Mouse (Mus musculus) kidney, embryonic 15.5 days (tissue): ENCODE data around the gene Tmf1. TPM values are rescaled to one million over a fixed set of nuclear protein-coding genes. Genes with fewer than 3 reads are reported as not detected.
A peak's percentile ranks its signal among the peaks of the same experiment; 100 is the strongest.

Experiments used
- ATAC-seq: fragments of 200-750 bp; cut with Nextera tagmentation; replicated peaks from 2 replicates; pipeline ENCODE4 v1.8.0; 2017; ENCODE audit warnings: moderate TSS enrichment; ENCODE audit not compliant: low FRiP score
- H3K27ac ChIP-seq: fragments of 300-500 bp; sonication (generic); 2 replicates; pipeline ENCODE4 v1.5.1; 2015; ENCODE audit warnings: mild to moderate bottlenecking, inconsistent platforms
- H3K27me3 ChIP-seq: fragments of 300-500 bp; sonication (generic); 2 replicates; pipeline ENCODE4 v1.6.1; 2015; ENCODE audit warnings: inconsistent platforms
- H3K36me3 ChIP-seq: fragments of 300-500 bp; sonication (generic); 2 replicates; pipeline ENCODE4 v1.6.1; 2015; ENCODE audit warnings: inconsistent platforms
- H3K4me1 ChIP-seq: fragments of 300-500 bp; sonication (generic); 2 replicates; pipeline ENCODE4 v1.6.1; 2015; ENCODE audit warnings: inconsistent platforms
- H3K4me2 ChIP-seq: fragments of 300-500 bp; sonication (generic); 2 replicates; pipeline ENCODE4 v1.6.1; 2015; ENCODE audit warnings: moderate library complexity, mild to moderate bottlenecking, inconsistent platforms
- H3K4me3 ChIP-seq: fragments of 300-500 bp; sonication (generic); replicated peaks from 2 replicates; pipeline ENCODE4 v1.5.1; 2015; ENCODE audit warnings: mild to moderate bottlenecking, inconsistent platforms
- H3K9ac ChIP-seq: fragments of 300-500 bp; sonication (generic); 2 replicates; pipeline ENCODE4 v1.6.1; 2015; ENCODE audit warnings: mild to moderate bottlenecking, inconsistent platforms
- H3K9me3 ChIP-seq: fragments of 300-500 bp; sonication (generic); replicated peaks from 2 replicates; pipeline ENCODE4 v1.6.1; 2016; ENCODE audit warnings: inconsistent platforms
- WGBS: fragments of 180-500 bp; shearing (Covaris S2); methylation state at CpG from one replicate; pipeline ENCODE4 v1.1.7; 2015; ENCODE audit warnings: mixed read lengths; 5-methylcytosine and 5-hydroxymethylcytosine counted together
- polyA plus RNA-seq: library from polyadenylated mRNA; unstranded; fragments of >200 nt; fragmentation: Nextera tagmentation; extraction: Ambion mirVana; gene quantifications from 2 replicates; pipeline ENCODE4 v1.2.1, GENCODE M21; 2015

The Tmf1 gene
- polyA plus RNA-seq, 1 experiment from 2014 or later: 34.7 TPM

DNA sequence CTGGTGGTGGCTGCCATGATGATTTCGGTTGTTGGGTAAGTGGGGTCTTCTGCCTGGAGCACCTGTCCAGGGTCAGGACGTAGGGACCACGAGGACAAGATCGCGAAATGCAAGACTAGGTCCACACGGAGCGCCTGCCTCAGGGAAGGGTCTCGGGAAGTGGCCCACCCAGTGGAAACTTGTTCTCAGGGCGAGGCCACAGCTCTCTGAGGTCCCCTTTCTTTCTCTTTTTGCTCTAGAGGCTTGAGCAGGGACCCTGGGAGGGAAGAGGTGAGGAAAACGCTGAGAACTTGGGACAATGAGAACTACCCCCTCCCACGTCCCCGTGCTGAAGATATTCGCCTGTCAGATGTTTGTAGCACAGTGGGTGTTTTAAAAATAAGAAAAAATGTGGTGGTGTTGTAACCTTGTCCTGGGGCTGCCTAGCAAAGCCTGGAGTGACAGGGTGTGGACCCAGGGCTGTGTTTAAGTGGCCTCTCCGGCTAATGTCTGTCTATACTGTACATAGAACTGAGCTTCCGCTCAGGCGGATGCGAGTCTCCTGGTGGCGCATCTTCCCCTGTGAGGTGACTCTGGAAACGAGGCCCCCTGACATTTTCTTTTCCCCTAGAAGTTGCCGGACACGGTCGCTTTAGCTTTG, 32.2 kb upstream of the Tmf1 start:
- no peaks in the 10 kb centered on the region for H3K9me3 ChIP-seq
- WGBS: 1% methylated on average over 22 of the region's 22 CpGs
- ATAC-seq: peak; percentile 67
- peaks cover 34% of the 10 kb centered on the region for H3K4me1 ChIP-seq
- no peaks in the 10 kb centered on the region for H3K27me3 ChIP-seq
- H3K9ac ChIP-seq: peak overlapping the region; percentile 68
- peak overlapping the region; percentile 76 for H3K4me3 ChIP-seq
- H3K4me2 ChIP-seq: peak overlapping the region; percentile 80
- peak overlapping the region; percentile 68 for H3K27ac ChIP-seq
- peaks cover 11% of the 10 kb centered on the region for H3K36me3 ChIP-seq

GRCm38 (mm10) chr6:97210191-97210961, 31.5 kb upstream of the Tmf1 start, which contains the start of gene Arl6ip5:
Gene Arl6ip5, plus strand, starts transcription at chr6:97210689.
- Histone ChIP-seq H3K4me2 (peak within 1 kb of the TSS; percentile 80), H3K4me1 (peaks cover 34% of the 10 kb centered on the region), H3K27me3 (no peaks in the 10 kb centered on the region), H3K9ac (peak within 1 kb of the TSS; percentile 68), H3K36me3 (peaks cover 9% of the 10 kb centered on the region), H3K4me3 (peak within 1 kb of the TSS; percentile 76), H3K27ac (peak within 1 kb of the TSS; percentile 68), H3K9me3 (no peaks in the 10 kb centered on the region)
- peak; percentile 66 for ATAC-seq
- WGBS: 10% methylated on average over 32 of the region's 32 CpGs

DNA sequence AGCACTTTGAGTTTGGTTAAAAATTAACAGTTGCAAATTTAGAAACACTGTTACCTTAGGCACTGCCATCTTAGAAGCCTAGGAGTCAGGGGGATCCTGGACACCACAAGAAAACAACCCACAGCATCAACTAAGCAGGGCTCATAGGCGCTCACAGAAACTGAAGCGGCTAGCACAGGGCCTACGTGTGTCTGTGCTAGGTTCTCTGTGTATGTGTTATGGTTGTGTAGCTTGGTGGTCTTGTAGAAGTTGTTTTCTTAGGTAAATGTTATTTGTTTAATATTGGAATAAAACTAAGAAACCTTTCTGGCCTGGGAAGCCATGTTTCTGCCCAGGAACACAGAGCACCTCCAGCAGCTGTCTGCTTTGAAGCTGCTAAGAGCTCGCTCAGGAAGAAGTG, 30.8 kb upstream of the Tmf1 start:
- WGBS: 82% methylated on average over 4 of the region's 4 CpGs
- H3K4me2 ChIP-seq: 0 out of 2 replicates have a peak overlapping the region, but pooled peaks have one; percentile 80
- H3K9ac ChIP-seq: no peak overlapping the region
- H3K36me3 ChIP-seq: peaks cover 3% of the 10 kb centered on the region; the same call in 1 of the 2 replicates
- H3K4me3 ChIP-seq: no peak overlapping the region
- ATAC-seq: no peak
- no peaks in the 10 kb centered on the region for H3K27me3 ChIP-seq
- peak overlapping the region; percentile 41 for H3K27ac ChIP-seq
- peaks cover 34% of the 10 kb centered on the region for H3K4me1 ChIP-seq
- H3K9me3 ChIP-seq: no peaks in the 10 kb centered on the region

DNA sequence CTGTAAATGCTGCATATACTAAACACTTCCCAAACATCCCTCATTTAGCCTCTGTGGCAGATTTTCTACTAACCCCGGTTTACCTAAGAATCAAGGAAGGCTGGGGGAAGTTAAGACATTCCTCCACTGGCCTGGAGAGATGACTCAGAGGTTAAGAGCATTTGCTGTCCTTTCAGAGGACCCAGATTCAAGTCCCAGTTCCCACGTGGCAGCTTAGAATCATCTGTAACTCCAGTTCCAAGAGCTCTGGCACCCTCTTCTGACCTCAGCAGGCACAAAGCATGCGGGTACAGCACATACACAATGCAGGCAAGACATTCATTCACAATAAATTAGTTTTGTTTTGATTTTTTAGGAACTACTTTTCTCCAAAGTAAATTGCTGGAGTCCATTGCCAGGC, 30.3 kb upstream of the Tmf1 start:
- H3K4me2 ChIP-seq: no peak overlapping the region
- WGBS: 55% methylated on average over 3 of the region's 3 CpGs
- no peaks in the 10 kb centered on the region for H3K36me3 ChIP-seq
- H3K27ac ChIP-seq: peak overlapping the region; percentile 41; the same call in 1 of the 2 replicates
- H3K4me3 ChIP-seq: no peak overlapping the region
- no peaks in the 10 kb centered on the region for H3K27me3 ChIP-seq
- H3K4me1 ChIP-seq: peaks cover 39% of the 10 kb centered on the region
- no peaks in the 10 kb centered on the region for H3K9me3 ChIP-seq
- no peak overlapping the region for H3K9ac ChIP-seq
- ATAC-seq: no peak

GRCm38 (mm10) chr6:97208406-97208805, 29.5 kb upstream of the Tmf1 start:
- Histone ChIP-seq H3K4me2 (no peak overlapping the region), H3K4me1 (peaks cover 40% of the 10 kb centered on the region), H3K9me3 (no peaks in the 10 kb centered on the region), H3K27me3 (no peaks in the 10 kb centered on the region), H3K9ac (no peak overlapping the region), H3K36me3 (no peaks in the 10 kb centered on the region), H3K27ac (peak overlapping the region; percentile 48), H3K4me3 (no peak overlapping the region)
- ATAC-seq: no peak
- 42% methylated on average over 3 of the region's 3 CpGs for WGBS

DNA sequence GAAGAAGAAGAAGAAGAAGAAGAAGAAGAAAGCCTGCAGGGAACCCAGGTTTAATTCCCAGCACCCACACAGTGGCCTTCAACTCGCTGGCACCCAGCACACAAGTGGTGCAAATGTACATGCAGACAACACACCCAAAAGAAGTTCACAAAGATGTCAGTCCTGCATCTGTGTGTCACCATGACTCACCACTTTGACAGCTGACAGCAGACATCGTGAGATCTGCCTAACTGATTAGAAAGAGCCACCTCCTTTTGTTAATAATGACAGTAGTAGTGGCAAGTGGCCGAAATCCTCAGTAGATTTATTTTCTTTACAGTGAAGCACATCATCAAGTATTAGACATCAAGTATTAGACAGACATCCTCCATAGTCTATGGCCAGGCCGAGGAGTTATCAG, 28.2 kb upstream of the Tmf1 start:
- Histone ChIP-seq H3K27ac (no peak overlapping the region), H3K9me3 (no peaks in the 10 kb centered on the region), H3K27me3 (no peaks in the 10 kb centered on the region), H3K36me3 (no peaks in the 10 kb centered on the region), H3K4me1 (peaks cover 37% of the 10 kb centered on the region), H3K9ac (no peak overlapping the region), H3K4me3 (no peak overlapping the region), H3K4me2 (no peak overlapping the region)
- ATAC-seq: no peak
- WGBS: 83% methylated on average over 4 of the region's 4 CpGs

DNA sequence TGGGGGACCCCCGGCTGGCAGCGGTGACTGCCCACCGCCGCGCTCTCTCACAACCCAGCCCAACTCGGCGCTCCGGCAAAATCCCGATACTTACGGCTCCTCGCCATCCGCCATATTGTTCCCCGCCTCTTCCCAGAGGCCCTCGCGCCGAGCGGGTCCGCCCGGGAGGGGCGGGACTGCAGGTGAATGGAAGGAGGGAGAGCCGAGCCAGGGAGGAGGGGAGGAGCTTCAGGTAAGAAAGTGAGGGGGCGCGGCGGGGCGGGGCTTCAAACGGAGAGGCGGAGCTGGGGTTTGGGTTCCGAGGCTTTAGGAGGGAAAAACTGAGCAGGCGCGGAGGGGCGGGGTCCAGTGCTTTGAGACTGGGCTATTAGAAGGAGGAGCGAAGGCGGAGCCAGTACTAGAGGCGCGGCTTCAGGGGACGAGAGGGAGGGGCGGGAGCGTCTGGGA, 26.5 kb upstream of the Tmf1 start, which contains the start of gene Uba3:
Gene Uba3 (minus strand): TSS at position 209 of the 447 bp plus-strand sequence.
- Histone ChIP-seq H3K9ac (peak within 1 kb of the TSS; percentile 84), H3K36me3 (no peaks in the 10 kb centered on the region), H3K4me2 (peak within 1 kb of the TSS; percentile 63), H3K27me3 (no peaks in the 10 kb centered on the region), H3K27ac (peak within 1 kb of the TSS; percentile 89), H3K4me1 (peaks cover 29% of the 10 kb centered on the region), H3K9me3 (no peaks in the 10 kb centered on the region), H3K4me3 (peak within 1 kb of the TSS; percentile 87)
- peak; percentile 98 for ATAC-seq
- under 1% methylated on average over 38 of the region's 38 CpGs for WGBS

DNA sequence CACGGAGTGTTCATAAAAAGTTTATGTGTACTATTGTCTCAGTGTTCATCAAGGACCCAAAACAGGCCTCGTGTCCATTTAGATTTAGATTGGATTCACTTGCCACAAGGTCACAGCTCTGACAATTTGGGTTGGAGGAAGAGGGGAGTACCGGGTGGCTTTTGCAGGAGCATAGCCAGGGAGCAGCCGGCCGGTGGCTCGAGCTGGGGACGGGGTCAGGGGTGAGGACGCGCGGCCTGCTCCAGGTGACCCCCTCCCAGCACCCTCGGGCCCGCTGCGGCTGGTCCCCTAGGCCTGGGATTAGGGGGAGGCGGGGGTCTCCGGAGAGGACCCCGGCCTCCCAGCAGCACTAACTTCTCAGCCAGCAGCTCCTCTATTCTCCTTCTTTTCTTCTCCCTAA, 26.0 kb upstream of the Tmf1 start:
- peak; percentile 67 for ATAC-seq
- Histone ChIP-seq H3K27me3 (no peaks in the 10 kb centered on the region), H3K4me2 (peak overlapping the region; percentile 63), H3K27ac (peak overlapping the region; percentile 89), H3K9ac (peak overlapping the region; percentile 84), H3K9me3 (no peaks in the 10 kb centered on the region), H3K36me3 (no peaks in the 10 kb centered on the region), H3K4me1 (peaks cover 25% of the 10 kb centered on the region), H3K4me3 (peak overlapping the region; percentile 87)
- under 1% methylated on average over 16 of the region's 16 CpGs for WGBS

DNA sequence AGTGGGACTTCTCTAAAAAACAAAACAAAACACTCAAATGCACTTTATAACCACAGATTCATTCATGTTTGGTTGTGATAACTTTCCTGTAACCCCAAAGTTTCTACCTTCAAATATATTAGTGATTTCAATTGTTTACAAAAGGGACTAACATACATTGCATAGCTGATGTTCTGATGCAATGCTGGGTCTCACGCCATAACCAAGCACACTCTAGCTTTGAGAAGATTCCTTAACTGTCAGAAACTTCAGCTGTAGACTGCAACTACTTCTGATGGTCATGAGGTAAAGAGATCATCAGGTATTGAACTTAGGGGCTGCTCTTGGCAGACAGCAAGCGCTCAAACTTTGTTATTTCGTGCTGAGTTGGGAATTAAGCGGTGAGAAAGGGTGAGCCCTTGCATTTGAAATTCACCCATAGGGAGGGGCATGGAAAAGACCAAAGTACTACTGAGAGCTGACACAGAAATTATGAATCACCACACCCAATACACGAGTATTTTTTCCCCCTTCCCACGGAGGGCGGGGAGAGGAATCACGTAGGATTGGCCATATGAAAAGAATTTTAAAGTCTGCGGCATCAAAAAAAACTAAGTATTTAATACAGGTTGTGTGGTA, 25.4 kb upstream of the Tmf1 start:
- peak overlapping the region; percentile 89; the same call in 1 of the 2 replicates for H3K27ac ChIP-seq
- H3K4me2 ChIP-seq: peak overlapping the region; percentile 63
- H3K36me3 ChIP-seq: no peaks in the 10 kb centered on the region
- peaks cover 19% of the 10 kb centered on the region for H3K4me1 ChIP-seq
- H3K9ac ChIP-seq: peak overlapping the region; percentile 84
- H3K4me3 ChIP-seq: peak overlapping the region; percentile 87
- ATAC-seq: no peak
- no peaks in the 10 kb centered on the region for H3K27me3 ChIP-seq
- WGBS: 14% methylated on average over 9 of the region's 9 CpGs
- no peaks in the 10 kb centered on the region for H3K9me3 ChIP-seq

DNA sequence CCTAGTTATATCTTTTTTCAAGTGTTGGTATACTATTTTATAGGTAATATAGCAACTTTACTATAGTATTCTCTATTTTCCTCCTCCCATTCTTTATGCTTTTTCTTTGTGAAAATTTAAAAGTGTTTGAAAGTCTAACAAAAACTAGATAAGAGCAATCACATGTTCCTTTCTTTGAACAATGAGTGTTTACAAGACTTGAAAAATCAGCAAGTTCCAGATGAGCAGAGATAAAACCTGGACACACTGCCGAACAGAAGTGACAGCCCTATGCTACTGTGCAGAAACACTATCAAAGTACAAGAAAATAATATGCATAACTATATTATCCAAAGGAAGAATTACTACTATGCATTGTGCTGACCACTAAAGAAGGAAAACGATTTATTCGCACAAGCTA, 23.6 kb upstream of the Tmf1 start:
- 88% methylated on average over 3 of the region's 3 CpGs for WGBS
- ATAC-seq: no peak
- Histone ChIP-seq H3K4me2 (no peak overlapping the region), H3K4me1 (peaks cover 13% of the 10 kb centered on the region), H3K27me3 (no peaks in the 10 kb centered on the region), H3K9me3 (no peaks in the 10 kb centered on the region), H3K36me3 (peaks cover 11% of the 10 kb centered on the region), H3K27ac (no peak overlapping the region), H3K9ac (no peak overlapping the region), H3K4me3 (no peak overlapping the region)

DNA sequence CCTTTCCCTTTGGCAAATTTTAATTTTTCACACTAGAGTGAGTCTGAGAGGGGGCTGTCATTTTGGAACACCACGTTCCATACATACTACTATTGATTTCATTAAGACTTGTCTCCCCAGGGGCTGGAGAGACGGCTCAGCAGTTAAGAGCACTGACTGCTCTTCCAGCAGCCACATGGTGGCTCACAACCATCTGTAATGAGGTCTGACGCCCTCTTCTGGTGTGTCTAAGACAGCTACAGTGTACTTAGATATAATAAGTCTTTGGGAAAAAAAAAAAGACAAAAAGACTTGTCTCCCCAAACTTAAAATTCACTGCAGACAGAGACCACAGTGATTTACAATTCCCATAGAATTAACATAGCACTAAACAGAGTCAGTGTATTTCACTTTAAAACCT, 21.5 kb upstream of the Tmf1 start:
- no peaks in the 10 kb centered on the region for H3K27me3 ChIP-seq
- H3K9me3 ChIP-seq: no peaks in the 10 kb centered on the region
- WGBS: 75% methylated on average over 3 of the region's 3 CpGs
- no peak overlapping the region for H3K4me2 ChIP-seq
- H3K27ac ChIP-seq: no peak overlapping the region
- H3K4me3 ChIP-seq: no peak overlapping the region
- no peak overlapping the region for H3K9ac ChIP-seq
- ATAC-seq: no peak
- peaks cover 13% of the 10 kb centered on the region for H3K4me1 ChIP-seq
- peaks cover 31% of the 10 kb centered on the region for H3K36me3 ChIP-seq

DNA sequence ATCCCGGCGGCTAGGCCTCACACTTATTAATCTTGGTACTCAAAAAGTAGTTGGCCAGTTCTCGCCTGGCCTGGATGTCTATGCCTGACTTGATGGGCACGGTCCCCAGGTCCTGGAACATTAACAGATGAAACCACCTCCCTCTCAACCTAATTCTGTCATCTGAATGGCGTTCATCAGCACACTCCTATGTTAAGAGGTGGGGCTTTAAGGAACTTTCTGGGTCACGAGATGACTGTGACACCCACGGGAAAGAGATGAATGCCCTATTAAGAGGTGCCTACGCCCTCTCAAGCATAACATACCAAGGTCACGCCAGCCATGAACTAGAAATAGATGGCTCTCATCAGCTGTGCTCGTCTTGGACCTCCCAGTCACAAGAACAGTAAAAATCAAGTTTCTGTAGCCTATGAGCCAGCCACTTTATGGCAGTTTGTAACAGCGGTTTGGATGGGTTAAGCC, 476 bp upstream of the Tmf1 start:
- Histone ChIP-seq H3K36me3 (peaks cover 27% of the 10 kb centered on the region), H3K4me2 (peak overlapping the region; percentile 76), H3K9me3 (no peaks in the 10 kb centered on the region), H3K27ac (peak overlapping the region; percentile 97), H3K4me1 (peaks cover 35% of the 10 kb centered on the region), H3K4me3 (peak overlapping the region; percentile 77), H3K27me3 (no peaks in the 10 kb centered on the region), H3K9ac (peak overlapping the region; percentile 90)
- no peak; the same call in 1 of the 2 replicates for ATAC-seq
- WGBS: 5% methylated on average over 11 of the region's 11 CpGs
